Mouse (Mus musculus) hindbrain, embryonic 14.5 days (tissue): ENCODE measurements around the gene Plxdc1. TPM values are rescaled to one million over a fixed set of nuclear protein-coding genes. Genes with fewer than 3 reads are reported as not detected.

ENCODE experiments used
- ATAC-seq: fragments of 200-750 bp; cut with Nextera tagmentation; 2 replicates; pipeline ENCODE4 v1.8.0; 2017; ENCODE audit warnings: moderate number of reproducible peaks, mild to moderate bottlenecking, moderate TSS enrichment, moderate library complexity; ENCODE audit not compliant: low FRiP score
- DNase-seq: peaks from one replicate; pipeline ENCODE4 v3.0.0-alpha.2; 2015; ENCODE audit warnings: low spot score
- H3K27ac ChIP-seq: fragments of 300-500 bp; sonication (generic); 2 replicates; pipeline ENCODE4 v1.5.1; 2014; ENCODE audit warnings: mild to moderate bottlenecking, moderate library complexity
- H3K27me3 ChIP-seq: fragments of 300-500 bp; sonication (generic); 2 replicates; pipeline ENCODE4 v1.6.1; 2014; ENCODE audit warnings: mild to moderate bottlenecking, low read length, mixed read lengths; ENCODE audit not compliant: control insufficient read depth, insufficient read depth
- H3K36me3 ChIP-seq: fragments of 300-500 bp; sonication (generic); replicated peaks from 2 replicates; pipeline ENCODE4 v1.6.1; 2014; ENCODE audit not compliant: control insufficient read depth, insufficient read depth
- H3K4me1 ChIP-seq: fragments of 300-500 bp; sonication (generic); replicated peaks from 2 replicates; pipeline ENCODE4 v1.6.1; 2014; ENCODE audit warnings: antibody characterized with exemption, low read length, mixed read lengths; ENCODE audit not compliant: control insufficient read depth, insufficient read depth
- H3K4me2 ChIP-seq: fragments of 300-500 bp; sonication (generic); replicated peaks from 2 replicates; pipeline ENCODE4 v1.6.1; 2014; ENCODE audit warnings: mild to moderate bottlenecking, moderate library complexity
- H3K4me3 ChIP-seq: fragments of 300-500 bp; sonication (generic); replicated peaks from 2 replicates; pipeline ENCODE4 v1.5.1; 2014; ENCODE audit warnings: mild to moderate bottlenecking, low read length
- H3K9ac ChIP-seq: fragments of 300-500 bp; sonication (generic); 2 replicates; pipeline ENCODE4 v1.6.1; 2014
- H3K9me3 ChIP-seq: fragments of 300-500 bp; sonication (generic); 2 replicates; pipeline ENCODE4 v1.6.1; 2016; ENCODE audit warnings: low read length; ENCODE audit not compliant: control insufficient read depth
- WGBS: fragments of 180-500 bp; shearing (Covaris S2); extraction: QIAGEN DNeasy Blood & Tissue Kit; methylation state at CpG from one replicate; pipeline ENCODE4 v1.1.7; 2014; 5-methylcytosine and 5-hydroxymethylcytosine counted together
- polyA plus RNA-seq: library from polyadenylated mRNA; unstranded; fragments of >200 nt; fragmentation: Nextera tagmentation; extraction: Ambion mirVana; gene quantifications from 2 replicates; pipeline ENCODE4 v1.2.1, GENCODE M21; 2014

Plxdc1 gene
- polyA plus RNA-seq, 1 experiment from 2014 or later = 0.90 TPM

DNA sequence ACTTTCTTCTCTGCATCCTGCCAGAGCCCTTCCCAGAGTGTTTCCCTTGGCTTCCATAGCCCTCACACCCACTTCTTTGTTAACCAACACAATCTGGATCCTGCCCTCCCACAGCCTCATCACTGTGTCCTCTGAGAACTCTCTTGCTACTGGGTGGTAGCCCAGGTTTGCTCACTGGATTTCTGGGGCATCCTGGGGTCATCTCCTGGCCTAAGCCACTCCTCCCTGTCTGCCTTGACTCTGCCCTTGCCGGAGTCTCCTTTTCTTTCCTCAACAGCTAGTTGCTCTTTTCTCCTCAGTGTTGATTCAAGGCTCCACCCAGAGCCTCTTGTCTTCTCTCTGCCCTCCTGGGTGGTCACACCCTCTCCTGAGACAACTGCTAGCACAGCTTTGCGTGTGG, 80.3 kb downstream of the Plxdc1 start:
- no peak overlapping the region for H3K4me2 ChIP-seq
- ATAC-seq (no peak), DNase-seq (no peak)
- no peaks in the 10 kb centered on the region for H3K36me3 ChIP-seq
- H3K9me3 ChIP-seq = no peaks in the 10 kb centered on the region
- no peaks in the 10 kb centered on the region for H3K4me1 ChIP-seq
- no peaks in the 10 kb centered on the region for H3K27me3 ChIP-seq
- 56% methylated on average over 2 of the region's 2 CpGs for WGBS
- H3K4me3 ChIP-seq = no peak overlapping the region
- H3K27ac ChIP-seq = no peak overlapping the region
- no peak overlapping the region for H3K9ac ChIP-seq

DNA sequence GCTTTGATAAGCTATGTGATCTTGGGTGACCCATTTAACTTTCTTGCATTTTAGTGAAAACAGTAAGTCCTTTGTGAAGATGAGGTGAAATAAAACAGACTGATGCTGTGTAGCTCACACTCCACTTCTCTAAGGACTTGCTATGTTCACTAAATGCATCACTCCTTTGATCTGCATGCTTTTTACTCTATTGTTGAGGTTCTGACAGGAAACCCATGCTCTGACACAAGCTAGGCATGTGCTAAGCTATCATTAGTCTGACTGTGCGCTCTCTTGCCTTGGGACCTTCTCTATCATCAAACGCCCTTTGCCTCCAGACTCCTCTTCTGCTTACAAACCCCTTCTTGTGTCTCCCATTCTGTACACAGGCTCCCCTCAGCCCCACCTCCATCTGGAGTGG, 80.7 kb downstream of the Plxdc1 start:
- no peak overlapping the region for H3K4me2 ChIP-seq
- no peaks in the 10 kb centered on the region for H3K9me3 ChIP-seq
- DNase-seq = no peak
- ATAC-seq = no peak
- no peaks in the 10 kb centered on the region for H3K27me3 ChIP-seq
- no peak overlapping the region for H3K9ac ChIP-seq
- no peaks in the 10 kb centered on the region for H3K36me3 ChIP-seq
- 89% methylated on average over 2 of the region's 2 CpGs for WGBS
- H3K27ac ChIP-seq = no peak overlapping the region
- H3K4me3 ChIP-seq = no peak overlapping the region
- no peaks in the 10 kb centered on the region for H3K4me1 ChIP-seq

DNA sequence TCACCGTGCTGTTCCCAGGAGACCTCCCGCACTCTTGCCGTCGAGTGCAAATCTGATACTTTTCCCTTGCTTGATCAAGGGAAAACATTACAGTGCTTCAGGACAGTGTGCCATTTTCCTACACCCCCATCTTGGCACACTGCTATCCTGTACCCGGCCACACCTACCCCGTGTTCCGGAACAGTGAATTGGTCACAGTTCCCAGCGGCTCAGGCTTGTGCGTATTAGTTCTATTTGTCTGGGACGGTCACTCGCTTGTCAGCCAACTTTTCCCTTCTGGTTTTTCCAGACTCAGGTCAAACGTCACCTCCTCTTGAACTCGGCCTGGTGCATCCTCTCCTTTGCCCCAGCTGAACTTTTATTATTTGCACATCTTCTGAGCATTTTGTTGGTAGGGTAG, 81.4 kb downstream of the Plxdc1 start:
- Histone ChIP-seq H3K9ac (no peak overlapping the region), H3K4me3 (no peak overlapping the region), H3K9me3 (no peaks in the 10 kb centered on the region), H3K27ac (no peak overlapping the region), H3K4me1 (no peaks in the 10 kb centered on the region), H3K4me2 (no peak overlapping the region), H3K36me3 (no peaks in the 10 kb centered on the region), H3K27me3 (no peaks in the 10 kb centered on the region)
- DNase-seq (no peak), ATAC-seq (no peak)
- WGBS = 89% methylated on average over 13 of the region's 13 CpGs

DNA sequence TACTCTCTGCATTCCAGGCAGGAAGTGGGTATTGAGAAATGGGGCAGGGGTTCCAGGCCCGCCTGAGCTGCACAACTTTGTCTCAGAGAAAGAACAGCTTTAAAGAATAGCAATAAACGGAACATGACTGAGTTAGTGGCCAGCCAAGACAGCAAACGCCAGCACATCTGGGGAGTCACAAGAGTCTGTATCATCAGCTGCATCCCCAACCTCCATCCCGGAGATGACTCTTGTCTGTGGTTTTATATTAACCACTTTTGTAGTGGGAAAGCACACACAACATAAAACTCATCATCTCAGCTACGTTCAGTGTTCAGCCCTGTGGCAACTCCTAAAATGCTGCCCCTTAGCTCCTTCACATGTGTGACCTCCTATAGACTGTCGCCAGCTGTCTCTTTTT, 84.4 kb downstream of the Plxdc1 start:
- H3K9ac ChIP-seq = no peak overlapping the region
- no peaks in the 10 kb centered on the region for H3K36me3 ChIP-seq
- H3K27me3 ChIP-seq = no peaks in the 10 kb centered on the region
- 88% methylated on average over 6 of the region's 6 CpGs for WGBS
- ATAC-seq (no peak), DNase-seq (no peak)
- H3K9me3 ChIP-seq = no peaks in the 10 kb centered on the region
- H3K4me2 ChIP-seq = no peak overlapping the region
- H3K27ac ChIP-seq = no peak overlapping the region
- H3K4me3 ChIP-seq = no peak overlapping the region
- H3K4me1 ChIP-seq = no peaks in the 10 kb centered on the region

DNA sequence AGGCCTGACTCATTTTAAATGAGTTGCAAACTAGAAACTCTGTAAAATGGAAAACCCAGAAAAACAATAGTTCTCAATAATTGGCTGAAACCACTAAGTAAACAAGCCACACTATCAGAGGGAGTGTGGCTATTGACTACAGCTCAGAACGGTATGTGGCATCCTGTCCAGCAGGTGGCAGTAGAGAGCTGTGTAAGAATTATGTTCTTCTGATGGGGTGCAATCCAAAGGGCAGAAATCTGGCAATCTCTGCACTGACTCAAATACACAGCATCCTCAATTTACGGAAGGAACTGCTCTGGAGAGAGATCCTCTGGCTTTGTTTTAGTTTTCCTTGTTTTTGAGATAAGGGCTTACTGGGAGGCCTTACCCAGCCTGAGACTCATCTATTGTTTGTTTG, 86.4 kb downstream of the Plxdc1 start:
- DNase-seq (peak; percentile 98), ATAC-seq (peak; percentile 65; the same call in 1 of the 2 replicates)
- no peak overlapping the region for H3K27ac ChIP-seq
- H3K9me3 ChIP-seq = no peaks in the 10 kb centered on the region
- H3K36me3 ChIP-seq = no peaks in the 10 kb centered on the region
- WGBS = 6% methylated on average over 2 of the region's 2 CpGs
- no peak overlapping the region for H3K4me2 ChIP-seq
- H3K4me3 ChIP-seq = no peak overlapping the region
- no peaks in the 10 kb centered on the region for H3K4me1 ChIP-seq
- no peaks in the 10 kb centered on the region for H3K27me3 ChIP-seq
- H3K9ac ChIP-seq = no peak overlapping the region

DNA sequence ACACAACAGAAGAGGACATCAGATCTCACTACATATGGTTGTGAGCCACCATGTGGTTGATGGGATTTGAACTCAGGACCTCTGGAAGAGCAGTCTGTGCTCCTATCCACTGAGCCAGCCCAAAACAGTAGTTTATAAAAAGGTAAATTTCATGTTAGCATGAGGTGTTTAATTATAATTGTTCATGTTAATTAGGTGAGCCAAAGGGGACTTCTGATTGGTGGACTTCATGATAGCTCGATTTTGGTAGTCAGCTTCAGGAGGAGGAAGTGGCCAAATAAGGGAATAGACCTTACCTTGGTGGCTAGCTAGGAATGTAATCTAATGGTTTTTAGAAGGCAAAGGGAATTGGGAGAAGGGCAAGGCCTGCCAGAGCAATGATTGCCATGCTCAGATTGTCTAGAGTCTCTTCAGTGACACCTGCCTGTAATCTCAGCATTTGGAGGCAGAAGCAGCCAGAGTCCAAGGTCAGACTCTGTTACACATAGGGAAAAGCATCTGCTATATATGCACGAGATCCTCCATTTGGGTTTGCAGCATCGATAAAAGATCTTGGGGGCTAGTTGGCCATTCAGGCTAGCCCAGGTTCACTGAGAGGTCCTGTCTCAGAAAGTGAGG, 88.6 kb downstream of the Plxdc1 start:
- Histone ChIP-seq H3K27ac (no peak overlapping the region), H3K9me3 (no peaks in the 10 kb centered on the region), H3K36me3 (no peaks in the 10 kb centered on the region), H3K9ac (no peak overlapping the region), H3K27me3 (no peaks in the 10 kb centered on the region), H3K4me1 (no peaks in the 10 kb centered on the region), H3K4me2 (no peak overlapping the region), H3K4me3 (no peak overlapping the region)
- WGBS = 86% methylated on average over 3 of the region's 3 CpGs
- DNase-seq = no peak
- no peak for ATAC-seq

DNA sequence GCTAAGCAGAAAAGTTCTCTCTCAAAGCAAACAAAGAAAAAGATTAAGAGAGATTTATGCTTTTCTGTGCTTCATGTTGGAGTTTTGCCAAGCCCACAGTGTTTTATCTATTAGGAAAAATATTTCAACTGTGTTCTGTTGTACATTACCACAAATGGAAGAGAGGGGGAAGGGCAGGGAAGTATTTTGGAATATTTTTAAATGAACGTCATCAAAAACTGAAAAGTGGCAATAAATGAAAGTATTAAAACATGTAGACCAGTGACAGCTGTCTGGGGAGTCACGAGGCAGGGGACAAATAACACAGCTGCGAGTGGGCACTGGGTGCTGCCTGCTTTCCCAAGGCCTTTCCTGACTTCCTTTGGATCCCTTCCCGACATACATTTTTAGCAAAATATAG, 89.6 kb downstream of the Plxdc1 start:
- Histone ChIP-seq H3K9me3 (no peaks in the 10 kb centered on the region), H3K9ac (no peak overlapping the region), H3K36me3 (no peaks in the 10 kb centered on the region), H3K4me3 (no peak overlapping the region), H3K27ac (no peak overlapping the region), H3K27me3 (no peaks in the 10 kb centered on the region), H3K4me2 (no peak overlapping the region), H3K4me1 (no peaks in the 10 kb centered on the region)
- DNase-seq (no peak), ATAC-seq (no peak)
- WGBS = 71% methylated on average over 4 of the region's 4 CpGs

DNA sequence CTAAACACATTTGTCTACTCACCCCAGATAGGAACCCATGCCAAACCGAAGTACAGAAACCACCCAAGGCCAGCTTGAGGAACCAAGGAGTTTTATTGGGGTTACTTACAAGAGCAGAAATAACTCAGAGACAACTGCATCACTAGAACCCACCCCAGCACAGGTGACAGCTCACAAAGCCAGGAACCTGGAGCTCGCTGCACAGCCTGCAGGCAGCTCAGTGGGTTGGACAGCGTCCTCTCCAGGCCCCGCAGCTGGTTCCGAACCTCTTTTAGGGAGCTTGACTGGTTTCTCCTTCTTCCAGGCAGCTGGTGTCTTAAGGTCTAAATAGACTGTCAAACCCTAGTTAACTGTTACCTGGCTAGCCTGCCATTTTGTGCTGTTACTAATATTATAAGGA, 94.4 kb downstream of the Plxdc1 start:
- H3K27me3 ChIP-seq = no peaks in the 10 kb centered on the region
- H3K4me1 ChIP-seq = no peaks in the 10 kb centered on the region
- no peaks in the 10 kb centered on the region for H3K9me3 ChIP-seq
- ATAC-seq (no peak), DNase-seq (no peak)
- H3K4me2 ChIP-seq = no peak overlapping the region
- H3K36me3 ChIP-seq = no peaks in the 10 kb centered on the region
- H3K27ac ChIP-seq = no peak overlapping the region
- no peak overlapping the region for H3K9ac ChIP-seq
- 76% methylated on average over 5 of the region's 5 CpGs for WGBS
- H3K4me3 ChIP-seq = no peak overlapping the region

DNA sequence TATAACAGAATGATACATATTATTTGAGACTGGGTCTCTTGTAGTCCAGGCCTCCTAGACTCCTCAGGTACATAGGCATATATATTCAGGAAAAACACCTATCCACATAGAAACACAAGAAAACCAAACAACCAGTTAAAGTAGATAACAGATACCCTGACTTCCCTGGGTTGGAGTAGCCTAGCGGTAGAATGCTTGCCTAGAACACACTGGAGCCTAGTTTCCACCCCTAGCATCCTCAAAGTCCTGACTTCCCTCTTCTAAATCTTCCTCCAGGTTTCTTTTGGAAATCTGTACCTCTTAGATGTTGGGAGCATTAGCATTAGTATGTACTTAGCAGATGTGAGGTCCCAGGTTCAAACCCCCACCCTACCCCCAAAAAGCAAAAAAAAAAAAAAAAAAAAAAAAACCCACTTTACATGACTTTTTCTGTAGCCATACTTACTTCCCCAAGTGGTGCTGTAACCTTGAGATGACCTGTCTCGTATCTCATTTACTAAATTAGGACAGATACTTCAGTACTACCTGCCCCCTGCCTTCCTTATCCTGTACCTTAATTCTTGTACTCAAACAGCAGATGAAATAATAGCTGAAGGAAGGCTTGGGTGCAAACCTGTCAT, 100.8 kb downstream of the Plxdc1 start:
- 98% methylated on average over 2 of the region's 2 CpGs for WGBS

More for the DNA sequence above, 100.8 kb downstream of the Plxdc1 start:
- Histone ChIP-seq H3K27ac (no peak overlapping the region), H3K4me1 (no peaks in the 10 kb centered on the region), H3K9me3 (no peaks in the 10 kb centered on the region), H3K36me3 (no peaks in the 10 kb centered on the region), H3K9ac (no peak overlapping the region), H3K27me3 (no peaks in the 10 kb centered on the region), H3K4me2 (no peak overlapping the region), H3K4me3 (no peak overlapping the region)
- ATAC-seq (no peak), DNase-seq (no peak)
